Mouse (Mus musculus): ENCODE data around the gene Dhrs1.

GRCm38 (mm10) chr14:55785195-55785594 is 39.7 kb upstream of the Dhrs1 start:
- TF ChIP-seq CTCF (IDR thresholded peaks at IDR 0.05; ENCODE audit: control insufficient read depth, insufficient read depth, insufficient read length) (no peak), USF1 (IDR thresholded peaks at IDR 0.05; ENCODE audit: low read depth) (no peak)
